Mouse (Mus musculus): ENCODE measurements at regions not wholly inside any gene's neighbourhood (a gene's known extent, or its start where the extent isn't known, plus 50 kb on each side); places are given as distances from the start of the nearest gene placed in this dataset.

DNA sequence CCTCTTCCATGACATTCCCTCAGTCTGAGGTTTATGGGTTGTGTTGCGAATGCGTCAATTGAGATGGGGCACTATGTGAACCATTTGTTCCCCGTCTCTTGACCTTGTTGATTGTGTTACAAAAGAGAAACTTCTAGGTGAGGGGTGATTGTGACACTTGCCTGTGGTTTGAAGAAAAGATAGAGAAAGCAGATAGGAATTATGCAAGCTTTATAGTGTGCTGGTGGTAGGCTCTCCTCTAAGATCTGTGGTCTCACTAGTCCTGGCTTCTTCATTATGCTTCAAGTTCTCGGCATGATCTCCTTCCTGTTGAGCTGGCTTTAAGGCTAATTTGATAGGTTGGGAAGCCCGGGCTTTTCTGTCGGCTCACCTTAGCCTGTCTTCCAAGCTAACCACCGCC lies 83.2 kb upstream of the Trim52 start:
- dilution Hi-C loops (cut with MboI; ENCODE audit: extremely low pct_ligation_motif_present, extremely low pct_unique_long_range_greater_than_20kb, low sequenced_read_pairs) = no loop called here
- Histone ChIP-seq H3K9me3 (replicated peaks; ENCODE audit: low read length) (peaks cover 24% of the 10 kb centered on the region), H3K9ac (ENCODE audit: insufficient read depth, low read depth) (no peak overlapping the region), H3K4me3 (replicated peaks in 1 of 3; ENCODE audit: low read depth in 2 of 3, low read length in 2 of 3, poor library complexity in 1 of 3) (no peak overlapping the region), H3K4me1 (ENCODE audit: control insufficient read depth in 1 of 2, insufficient read depth in 2 of 2) (peaks cover 0 to 4% of the 10 kb centered on the region in 2 experiments; a peak in 1 of 4 replicates), H3K4me2 (ENCODE audit: insufficient read depth, low read depth, poor library complexity, severe bottlenecking) (no peak overlapping the region), H3K27ac (ENCODE audit: insufficient read depth, low read depth) (no peak overlapping the region), H3K27me3 (replicated peaks) (no peaks in the 10 kb centered on the region), H3K36me3 (replicated peaks in 1 of 2; ENCODE audit: control insufficient read depth in 1 of 2, insufficient read depth in 1 of 2, low read length in 1 of 2) (no peaks in the 10 kb centered on the region), H3K79me2 (replicated peaks; ENCODE audit: control insufficient read depth, extremely low read depth, insufficient read depth, poor library complexity, severe bottlenecking) (no peaks in the 10 kb centered on the region)
- in situ Hi-C loops (cut with MboI; ENCODE audit: low pct_ligation_motif_present, low pct_unique_long_range_greater_than_20kb, low sequenced_read_pairs) = no loop called here
- DNase-seq (ENCODE audit: extremely low read depth) = no peak
- TF ChIP-seq MAZ (IDR thresholded peaks at IDR 0.05; ENCODE audit: low read depth, low read length) = no peak
- TF ChIP-seq USF1 (IDR thresholded peaks at IDR 0.05; ENCODE audit: low read depth, low read length) = no peak
- TF ChIP-seq IRF4 (IDR thresholded peaks at IDR 0.05; ENCODE audit: low read depth, low read length) = no peak
- TF ChIP-seq TCF12 (IDR thresholded peaks at IDR 0.05; ENCODE audit: low read depth, low read length) = no peak
- no peak for TF ChIP-seq ZMIZ1 (IDR thresholded peaks at IDR 0.05; ENCODE audit: low read depth, low read length)
- TF ChIP-seq SMC3 (IDR thresholded peaks at IDR 0.05; ENCODE audit: low read depth, low read length) = no peak
- TF ChIP-seq JUN (IDR thresholded peaks at IDR 0.05; ENCODE audit: insufficient read depth, low read depth, low read length) = no peak
- no peak for TF ChIP-seq RCOR1 (conservative IDR thresholded peaks at IDR 0.05; ENCODE audit: low read depth, low read length)
- no peak for TF ChIP-seq POLR2AphosphoS2 (IDR thresholded peaks at IDR 0.05; ENCODE audit: low read depth, low read length)
- no peak for TF ChIP-seq ETS1 (conservative IDR thresholded peaks at IDR 0.05; ENCODE audit: low read depth, low read length)
- no peak for TF ChIP-seq MEF2A (IDR thresholded peaks at IDR 0.05; ENCODE audit: borderline replicate concordance, low read depth, low read length)
- no peak for TF ChIP-seq E2F4 (IDR thresholded peaks at IDR 0.05; ENCODE audit: insufficient replicate concordance, low read depth, low read length)
- no peak for TF ChIP-seq MXI1 (IDR thresholded peaks at IDR 0.05; ENCODE audit: low read depth, low read length)
- no peak for TF ChIP-seq ZKSCAN1 (IDR thresholded peaks at IDR 0.05; ENCODE audit: borderline replicate concordance, low read depth, low read length)
- TF ChIP-seq NRF1 (IDR thresholded peaks at IDR 0.05; ENCODE audit: low read depth, low read length) = no peak
- TF ChIP-seq BHLHE40 (IDR thresholded peaks at IDR 0.05; ENCODE audit: low read depth, low read length) = no peak

DNA sequence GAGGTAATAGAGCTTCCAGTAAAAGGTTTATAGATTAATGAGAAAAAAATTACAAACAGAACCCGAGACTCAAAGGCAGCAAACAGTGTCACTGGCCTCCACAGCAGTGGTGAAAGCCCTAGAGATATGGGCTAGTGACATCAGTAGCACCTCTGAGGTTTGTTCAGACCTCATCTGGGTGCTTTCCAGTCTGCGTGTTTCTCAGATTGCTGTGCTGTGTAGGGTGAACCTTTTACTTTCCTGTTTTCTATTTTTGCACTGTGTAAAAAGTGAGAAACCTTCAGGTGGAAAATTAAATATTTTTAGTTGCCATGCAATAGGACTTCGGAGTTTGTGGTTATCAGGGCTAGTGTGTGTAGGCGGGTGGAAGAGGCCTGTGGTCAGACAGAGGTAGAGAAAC lies 79.2 kb upstream of the Trim52 start:
- dilution Hi-C loops (cut with MboI; ENCODE audit: extremely low pct_ligation_motif_present, extremely low pct_unique_long_range_greater_than_20kb, low sequenced_read_pairs) = no loop called here
- in situ Hi-C loops (cut with MboI; ENCODE audit: low pct_ligation_motif_present, low pct_unique_long_range_greater_than_20kb, low sequenced_read_pairs) = no loop called here
- peak; percentile 60 for DNase-seq (ENCODE audit: extremely low read depth)

More for the DNA sequence above, 79.2 kb upstream of the Trim52 start:
- Histone ChIP-seq H3K36me3 (replicated peaks in 1 of 2; ENCODE audit: control insufficient read depth in 1 of 2, insufficient read depth in 1 of 2, low read length in 1 of 2) (no peaks in the 10 kb centered on the region), H3K27ac (ENCODE audit: insufficient read depth, low read depth) (no peak overlapping the region), H3K4me3 (replicated peaks in 1 of 3; ENCODE audit: low read depth in 2 of 3, low read length in 2 of 3, poor library complexity in 1 of 3) (no peak overlapping the region), H3K9ac (ENCODE audit: insufficient read depth, low read depth) (no peak overlapping the region), H3K79me2 (replicated peaks; ENCODE audit: control insufficient read depth, extremely low read depth, insufficient read depth, poor library complexity, severe bottlenecking) (no peaks in the 10 kb centered on the region), H3K4me1 (ENCODE audit: control insufficient read depth in 1 of 2, insufficient read depth in 2 of 2) (peaks cover 0 to 4% of the 10 kb centered on the region in 2 experiments; a peak in 1 of 4 replicates), H3K4me2 (ENCODE audit: insufficient read depth, low read depth, poor library complexity, severe bottlenecking) (no peak overlapping the region), H3K27me3 (replicated peaks) (no peaks in the 10 kb centered on the region), H3K9me3 (replicated peaks; ENCODE audit: low read length) (peaks cover 30% of the 10 kb centered on the region)
- TF ChIP-seq POLR2AphosphoS2 (IDR thresholded peaks at IDR 0.05; ENCODE audit: low read depth, low read length) (no peak), SIN3A (IDR thresholded peaks at IDR 0.05; ENCODE audit: low read length) (no peak), CHD2 (IDR thresholded peaks at IDR 0.05; ENCODE audit: low read length) (no peak), EP300 (IDR thresholded peaks at IDR 0.05; ENCODE audit: low read length) (peak; percentile 49; the same call in 1 of the 2 replicates), ETS1 (conservative IDR thresholded peaks at IDR 0.05; ENCODE audit: low read depth, low read length) (peak; percentile 54), TBP (conservative IDR thresholded peaks at IDR 0.05; ENCODE audit: low read depth, low read length) (0 out of 2 replicates have a peak, but pooled peaks have one; percentile 38), CTCF (conservative IDR thresholded peaks at IDR 0.05 in 1 of 2, IDR thresholded peaks at IDR 0.05 in 1 of 2; ENCODE audit: low read depth in 2 of 2, low read length in 2 of 2) (no peak), MEF2A (IDR thresholded peaks at IDR 0.05; ENCODE audit: borderline replicate concordance, low read depth, low read length) (peak; percentile 89; the same call in 1 of the 2 replicates), MAFK (IDR thresholded peaks at IDR 0.05; ENCODE audit: insufficient replicate concordance, low read length) (0 out of 2 replicates have a peak, but pooled peaks have one; percentile 10), RCOR1 (conservative IDR thresholded peaks at IDR 0.05; ENCODE audit: low read depth, low read length) (no peak)

All from CH12.LX (cell line).